13 mouse cellular contexts compared by ENCODE assay signal in genomic region chr16:78402316-78402715, GRCm38 (mm10).
"Had no signal": no experiment of that assay in that cellular context is flagged by ENCODE, and none has a peak within 500 bp of the region (broad histone marks: within the 10 kb centered on the region; RNA-seq: fewer than 3 reads in every experiment).

No protein-coding gene starts in this region.

- H3K4me1 ChIP-seq: kidney, embryonic 15.5 days; liver, embryonic 13.5 days had no signal

- H3K27ac ChIP-seq: kidney, embryonic 15.5 days; left cerebral cortex, adult 2 months; liver, embryonic 13.5 days had no signal

- H3K9ac ChIP-seq: kidney, embryonic 15.5 days; liver, embryonic 13.5 days had no signal

- H3K36me3 ChIP-seq: kidney, embryonic 15.5 days; liver, embryonic 13.5 days had no signal

- DNase-seq: kidney, postnatal 10 days; kidney, postnatal 36 days; layer of hippocampus, postnatal 36 days; liver, embryonic 13.5 days; lung, adult 2 months; lung, postnatal 14 days; lung, postnatal 4 days; midbrain, embryonic 14.5 days; thymus, adult 18-20 months; thymus, postnatal 4 days had no signal

- H3K4me3 ChIP-seq: kidney, embryonic 15.5 days; left cerebral cortex, adult 2 months; liver, embryonic 13.5 days had no signal

- H3K27me3 ChIP-seq: kidney, embryonic 15.5 days; liver, embryonic 13.5 days had no signal

- H3K4me2 ChIP-seq: kidney, embryonic 15.5 days; liver, embryonic 13.5 days; midbrain, embryonic 11.5 days had no signal

- H3K9me3 ChIP-seq: kidney, embryonic 15.5 days; liver, embryonic 13.5 days had no signal
